Comparison of ENCODE assay signal across 8 mouse cellular contexts in genomic region chr13:112464626-112465287, GRCm38 (mm10). TPM values are rescaled to one million over a fixed set of nuclear protein-coding genes. Genes with fewer than 3 reads are reported as not detected.
DNase-seq lines count a peak whose midpoint lies in the region; ATAC-seq and TF ChIP-seq lines count a peak whose summit lies in the region.

No protein-coding gene starts in this region.

- no peak for ATAC-seq in CD4-positive, CD25-positive, alpha-beta regulatory T cell, adult 4 months
- ATAC-seq in heart, embryonic 11.5 days (replicated peaks; ENCODE audit: insufficient number of reproducible peaks, low FRiP score, low TSS enrichment), result no peak
- no peak for ATAC-seq in kidney, postnatal 0 days (replicated peaks; ENCODE audit: low FRiP score, low read depth)
- ATAC-seq in midbrain, embryonic 13.5 days, result no peak
- ATAC-seq in megakaryocyte-erythroid progenitor cell, adult 5-6 weeks (replicated peaks; ENCODE audit: low FRiP score, low TSS enrichment, poor library complexity, severe bottlenecking), result no peak

- H3K27ac ChIP-seq in heart, embryonic 11.5 days (ENCODE audit: low read depth, low read length), result peak overlapping the region; percentile 93
- peak overlapping the region; percentile 94 for H3K27ac ChIP-seq in kidney, postnatal 0 days
- no peak overlapping the region for H3K27ac ChIP-seq in midbrain, embryonic 13.5 days

- H3K4me2 ChIP-seq in heart, embryonic 11.5 days, result peak overlapping the region; percentile 80
- peak overlapping the region; percentile 80 for H3K4me2 ChIP-seq in kidney, postnatal 0 days (ENCODE audit: low read length)
- peak overlapping the region; percentile 75 for H3K4me2 ChIP-seq in midbrain, embryonic 13.5 days (replicated peaks)

- H3K9ac ChIP-seq in heart, embryonic 11.5 days (ENCODE audit: low read depth, low read length), result peak overlapping the region; percentile 96
- H3K9ac ChIP-seq in kidney, postnatal 0 days (ENCODE audit: low read depth, low read length), result peak overlapping the region; percentile 93
- H3K9ac ChIP-seq in midbrain, embryonic 13.5 days (replicated peaks), result peak overlapping the region; percentile 82

- H3K27me3 ChIP-seq in heart, embryonic 11.5 days (ENCODE audit: control insufficient read depth, insufficient read depth, low read length), result no peaks in the 10 kb centered on the region
- no peaks in the 10 kb centered on the region for H3K27me3 ChIP-seq in kidney, postnatal 0 days (ENCODE audit: insufficient read depth, low read length)
- no peaks in the 10 kb centered on the region for H3K27me3 ChIP-seq in midbrain, embryonic 13.5 days

- peak; percentile 36 for DNase-seq in CD4-positive, CD25-positive, alpha-beta regulatory T cell, adult 2 months (ENCODE audit: low read depth, low spot score)
- peak; percentile 17 for DNase-seq in brain, adult 2 months (ENCODE audit: low read depth, low spot score)
- DNase-seq in kidney, postnatal 0 days (ENCODE audit: low spot score), result peak; percentile 76
- no peak for DNase-seq in left cerebral cortex, adult 8-10 months (ENCODE audit: low spot score in 2 of 2)

- no peaks in the 10 kb centered on the region for H3K9me3 ChIP-seq in heart, embryonic 11.5 days (replicated peaks; ENCODE audit: control insufficient read depth, low read length)
- H3K9me3 ChIP-seq in kidney, postnatal 0 days (replicated peaks; ENCODE audit: low read length), result no peaks in the 10 kb centered on the region
- H3K9me3 ChIP-seq in midbrain, embryonic 13.5 days, result no peaks in the 10 kb centered on the region

- 2% methylated on average over 18 of the region's 18 CpGs for whole genome bisulfite sequencing in heart, embryonic 11.5 days (ENCODE audit: insufficient replicate concordance)
- 2% methylated on average over 18 of the region's 18 CpGs for WGBS in kidney, postnatal 0 days
- 7% methylated on average over 18 of the region's 18 CpGs for WGBS in midbrain, embryonic 13.5 days

- H3K4me1 ChIP-seq in heart, embryonic 11.5 days (ENCODE audit: control insufficient read depth, insufficient read depth, low read length), result peaks cover 26% of the 10 kb centered on the region
- peaks cover 9% of the 10 kb centered on the region; the same call in 1 of the 2 replicates for H3K4me1 ChIP-seq in kidney, postnatal 0 days (replicated peaks; ENCODE audit: insufficient read depth, low read length)
- H3K4me1 ChIP-seq in midbrain, embryonic 13.5 days (replicated peaks), result peaks cover 18% of the 10 kb centered on the region

- no peak for TF ChIP-seq CTCF in kidney, postnatal 0 days (IDR thresholded peaks at IDR 0.05; ENCODE audit: low read depth)

- peak overlapping the region; percentile 94 for H3K4me3 ChIP-seq in heart, embryonic 11.5 days (ENCODE audit: low read depth, low read length)
- peak overlapping the region; percentile 79 for H3K4me3 ChIP-seq in kidney, postnatal 0 days (replicated peaks; ENCODE audit: low read depth, low read length)
- peak overlapping the region; percentile 83 for H3K4me3 ChIP-seq in midbrain, embryonic 13.5 days (replicated peaks)

- H3K36me3 ChIP-seq in heart, embryonic 11.5 days (ENCODE audit: control insufficient read depth, insufficient read depth, low read length), result no peaks in the 10 kb centered on the region
- no peaks in the 10 kb centered on the region for H3K36me3 ChIP-seq in kidney, postnatal 0 days (ENCODE audit: insufficient read depth, low read length)
- no peaks in the 10 kb centered on the region for H3K36me3 ChIP-seq in midbrain, embryonic 13.5 days

RNA-seq across cellular contexts. Expression of gene Il6st, which starts 0.9 kb away (rescaled TPM):
- 10 to 100 TPM; 52.9 to 65.9 TPM for polyA plus RNA-seq in CD4-positive, CD25-positive, alpha-beta regulatory T cell, adult 4 months (2017; shearing (Covaris generic))
- 50.0 and 68.2 TPM in 2 replicates for polyA plus RNA-seq in heart, embryonic 11.5 days (2014; fragmentation: Nextera tagmentation; extraction: Ambion mirVana)
- polyA plus RNA-seq in kidney, postnatal 0 days (2015; fragmentation: Nextera tagmentation; extraction: Ambion mirVana), result 24.0 and 26.0 TPM in 2 replicates
- 19.4 and 20.8 TPM in 2 replicates for polyA plus RNA-seq in midbrain, embryonic 13.5 days (2015; fragmentation: Nextera tagmentation; extraction: Ambion mirVana)
- total RNA-seq in left cerebral cortex, adult 8-10 months (2022), result 10 to 100 TPM; 86.9 to 95.9 (median 91.0) TPM
- total RNA-seq in megakaryocyte-erythroid progenitor cell, adult 5-6 weeks (2014; fragmentation: Nextera tagmentation), result 2.3 and 5.9 TPM in 2 replicates
- 0.34 and 1.8 TPM in 2 replicates for total RNA-seq in megakaryocyte-erythroid progenitor cell, adult 5-6 weeks (2017)

Comparison
In these comparisons a context has a peak if more than half of its experiments do, and no peak if none do; other contexts are left out.
1. DNase-seq: peak in CD4-positive, CD25-positive, alpha-beta regulatory T cell, adult 2 months (single experiment), brain, adult 2 months (single experiment) and kidney, postnatal 0 days (single experiment); none in left cerebral cortex, adult 8-10 months (0 of 2).
2. Peak in every context shown above with its lines, with median percentiles within 50 percentile points of each other: H3K4me2 ChIP-seq, H3K4me3 ChIP-seq and H3K9ac ChIP-seq.